Mouse (Mus musculus) MEL (cell line): Measurements from ENCODE around the gene Exoc3l.

Source experiments
- CHD2 ChIP-seq: IDR thresholded peaks from 2 replicates; pipeline ENCODE4 v1.6.1; 2011; ENCODE audit warnings: low read length, improper control_type of control experiment
- CTCF ChIP-seq, 3 experiments: IDR thresholded peaks in 2 of 3; conservative IDR thresholded peaks in 1 of 3; 2 replicates each; pipeline ENCODE4 v1.5.1; 2011 to 2012; ENCODE audit warnings: low read length in 3 of 3, low read depth in 2 of 3, mild to moderate bottlenecking in 2 of 3, improper control_type of control experiment in 1 of 3, inconsistent platforms in 1 of 3, mixed read lengths in 1 of 3, moderate library complexity in 1 of 3; ENCODE audit not compliant: control insufficient read depth in 1 of 3, insufficient read depth in 1 of 3, poor library complexity in 1 of 3, severe bottlenecking in 1 of 3
- ETS1 ChIP-seq: IDR thresholded peaks from 2 replicates; pipeline ENCODE4 v1.6.1; 2012; ENCODE audit warnings: low read depth, mild to moderate bottlenecking, inconsistent platforms, low read length, improper control_type of control experiment, moderate library complexity
- MXI1 ChIP-seq: IDR thresholded peaks from 2 replicates; pipeline ENCODE4 v1.6.1; 2011; ENCODE audit warnings: mild to moderate bottlenecking, low read depth, low read length, improper control_type of control experiment
- NRF1 ChIP-seq: IDR thresholded peaks from 2 replicates; pipeline ENCODE4 v1.6.1; 2014; ENCODE audit warnings: low read depth, mild to moderate bottlenecking, inconsistent platforms, low read length, improper control_type of control experiment, moderate library complexity; ENCODE audit not compliant: poor library complexity, insufficient read depth, severe bottlenecking
- POLR2A ChIP-seq, 2 experiments: IDR thresholded peaks; 2 replicates each; pipeline ENCODE4 v1.6.1; 2011 to 2012; ENCODE audit warnings: low read length in 2 of 2, mild to moderate bottlenecking in 2 of 2, control low read depth in 1 of 2, improper control_type of control experiment in 1 of 2, low read depth in 1 of 2, moderate library complexity in 1 of 2; ENCODE audit not compliant: control insufficient read depth in 1 of 2, insufficient read depth in 1 of 2, poor library complexity in 1 of 2
- SIN3A ChIP-seq: IDR thresholded peaks from 2 replicates; pipeline ENCODE4 v1.6.1; 2012; ENCODE audit warnings: low read length, improper control_type of control experiment, inconsistent platforms
- ZKSCAN1 ChIP-seq: IDR thresholded peaks from 2 replicates; pipeline ENCODE4 v1.6.1; 2012; ENCODE audit warnings: low read depth, mild to moderate bottlenecking, inconsistent platforms, low read length, improper control_type of control experiment, moderate library complexity

- peak in 2 of 3 experiments; percentile 38; a peak in 4 of 6 replicates for TF ChIP-seq CTCF (IDR thresholded peaks at IDR 0.05 in 2 of 3, conservative IDR thresholded peaks at IDR 0.05 in 1 of 3; ENCODE audit: control insufficient read depth in 1 of 3, insufficient read depth in 1 of 3, low read depth in 2 of 3, low read length in 3 of 3, poor library complexity in 1 of 3, severe bottlenecking in 1 of 3)
- TF ChIP-seq NRF1 = peak; percentile 33; the same call in 1 of the 2 replicates
- TF ChIP-seq SIN3A = peak; percentile 90
- TF ChIP-seq ETS1 = no peak; the same call in 1 of the 2 replicates
- peak; percentile 65 to 96; a peak in 3 of 4 replicates for TF ChIP-seq POLR2A (IDR thresholded peaks at IDR 0.05; ENCODE audit: control insufficient read depth in 1 of 2, insufficient read depth in 1 of 2, low read depth in 1 of 2, low read length in 2 of 2, poor library complexity in 1 of 2)
- TF ChIP-seq MXI1 = peak; percentile 88
- TF ChIP-seq ZKSCAN1 = no peak
- TF ChIP-seq CHD2 = no peak
Measured at GRCm38 (mm10) chr8:105326141-105326672, 30.3 kb upstream of the Exoc3l start, which contains the start of the genes Lrrc29 and Tmem208.
